Mouse (Mus musculus) stomach, embryonic 14.5 days (tissue): Measurements from ENCODE around the gene Asb13. TPM values are rescaled to one million over a fixed set of nuclear protein-coding genes. Genes with fewer than 3 reads are reported as not detected.

Source experiments
- ATAC-seq: fragments of 200-750 bp; cut with Nextera tagmentation; 2 replicates; pipeline ENCODE4 v1.8.0; 2017; ENCODE audit warnings: low read depth, moderate TSS enrichment; ENCODE audit not compliant: insufficient number of reproducible peaks, insufficient read depth, low FRiP score
- H3K27ac ChIP-seq: fragments of 300-500 bp; sonication (generic); 2 replicates; pipeline ENCODE4 v1.5.1; 2014; ENCODE audit warnings: mild to moderate bottlenecking, low read length, moderate library complexity, mixed read lengths
- H3K27me3 ChIP-seq: fragments of 300-500 bp; sonication (generic); 2 replicates; pipeline ENCODE4 v1.6.1; 2014; ENCODE audit warnings: low read length, control low read depth, mixed read lengths; ENCODE audit not compliant: control insufficient read depth, insufficient read depth
- H3K36me3 ChIP-seq: fragments of 300-500 bp; sonication (generic); 2 replicates; pipeline ENCODE4 v1.6.1; 2014; ENCODE audit warnings: mild to moderate bottlenecking, control low read depth, low read length, moderate library complexity, mixed read lengths; ENCODE audit not compliant: control insufficient read depth, insufficient read depth
- H3K4me1 ChIP-seq: fragments of 300-500 bp; sonication (generic); 2 replicates; pipeline ENCODE4 v1.6.1; 2014; ENCODE audit warnings: low read length, control low read depth, mixed read lengths; ENCODE audit not compliant: control insufficient read depth, insufficient read depth
- H3K4me2 ChIP-seq: fragments of 300-500 bp; sonication (generic); replicated peaks from 2 replicates; pipeline ENCODE4 v1.6.1; 2014; ENCODE audit warnings: low read depth, low read length, control low read depth
- H3K4me3 ChIP-seq: fragments of 300-500 bp; sonication (generic); 2 replicates; pipeline ENCODE4 v1.5.1; 2014; ENCODE audit warnings: low read depth, low read length, control low read depth
- H3K9ac ChIP-seq: fragments of 300-500 bp; sonication (generic); replicated peaks from 2 replicates; pipeline ENCODE4 v1.6.1; 2014; ENCODE audit warnings: low read depth, mild to moderate bottlenecking, control low read depth, low read length, moderate library complexity, mixed read lengths
- H3K9me3 ChIP-seq: fragments of 300-500 bp; sonication (generic); 2 replicates; pipeline ENCODE4 v1.6.1; 2016; ENCODE audit warnings: low read depth, low read length, control low read depth; ENCODE audit not compliant: control insufficient read depth
- WGBS: fragments of 180-500 bp; shearing (Covaris S2); extraction: QIAGEN DNeasy Blood & Tissue Kit; methylation state at CpG from one replicate; pipeline ENCODE4 v1.1.7; 2014; 5-methylcytosine and 5-hydroxymethylcytosine counted together
- polyA plus RNA-seq: library from polyadenylated mRNA; unstranded; fragments of >200 nt; fragmentation: Nextera tagmentation; extraction: Ambion mirVana; gene quantifications from 2 replicates; pipeline ENCODE4 v1.2.1, GENCODE M21; 2014

Asb13 gene
- polyA plus RNA-seq, 1 experiment from 2014 or later, result 18.1 TPM

DNA sequence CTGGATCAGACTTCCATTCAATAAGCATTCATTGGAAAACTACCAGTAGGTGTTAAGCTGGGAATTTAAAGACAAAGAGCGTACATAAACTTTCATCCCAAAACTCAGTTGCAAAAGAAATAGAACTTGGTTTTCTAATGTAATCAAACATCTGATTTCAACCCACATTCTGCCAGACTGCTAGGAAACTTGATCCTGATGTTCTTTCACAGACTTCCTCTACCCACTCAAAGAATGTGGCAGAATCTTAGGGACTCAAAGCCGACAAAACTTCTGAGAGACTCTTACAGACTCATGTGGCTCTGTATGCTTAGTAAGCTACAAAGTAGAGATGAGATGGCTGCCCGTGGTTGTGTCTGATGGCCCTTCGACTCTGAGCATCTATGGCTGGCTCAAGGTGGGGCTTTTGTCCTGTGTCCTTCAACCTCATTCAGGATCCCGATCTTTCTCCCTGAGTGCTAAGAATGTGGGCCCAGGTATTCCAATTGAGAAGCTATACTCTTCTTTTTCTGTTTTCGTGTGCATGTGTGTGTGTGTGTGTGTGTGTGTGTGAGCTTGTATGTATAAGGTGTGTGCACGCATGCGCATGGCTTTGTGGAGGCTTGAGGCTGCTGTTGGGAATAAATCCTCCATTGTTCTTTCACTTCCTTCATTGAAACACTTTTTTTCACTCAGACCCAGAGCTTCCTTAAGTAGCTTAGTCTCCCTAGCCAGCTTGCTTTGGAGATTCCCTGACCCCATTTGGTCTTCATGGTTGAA, 63.3 kb downstream of the Asb13 start:
- Histone ChIP-seq H3K9me3 (no peaks in the 10 kb centered on the region), H3K9ac (no peak overlapping the region), H3K27ac (no peak overlapping the region), H3K4me1 (peaks cover 9% of the 10 kb centered on the region), H3K36me3 (no peaks in the 10 kb centered on the region), H3K4me3 (no peak overlapping the region), H3K4me2 (no peak overlapping the region), H3K27me3 (no peaks in the 10 kb centered on the region)
- no peak for ATAC-seq
- 85% methylated on average over 8 of the region's 8 CpGs for WGBS

DNA sequence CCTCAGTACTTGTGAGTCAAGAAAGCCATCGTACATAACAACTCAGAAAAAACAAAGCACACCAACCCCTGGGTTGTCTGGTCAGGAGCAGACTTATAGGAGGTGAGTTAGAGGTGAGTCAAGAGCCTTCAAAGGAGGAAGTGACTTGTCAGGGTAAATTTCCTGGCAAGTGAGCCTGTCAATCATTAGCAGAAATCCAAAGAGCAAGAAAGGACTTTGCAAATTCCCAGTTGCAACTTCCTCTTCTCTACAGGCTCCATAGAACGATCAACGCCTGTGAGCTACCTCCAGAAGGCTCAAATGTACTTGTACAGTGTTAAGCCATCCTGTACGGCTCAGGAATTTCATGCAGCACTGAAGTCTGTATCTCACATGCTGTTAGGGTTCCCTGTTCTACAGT, 66.9 kb downstream of the Asb13 start:
- no peak overlapping the region for H3K27ac ChIP-seq
- no peak for ATAC-seq
- H3K36me3 ChIP-seq, result no peaks in the 10 kb centered on the region
- H3K9me3 ChIP-seq, result no peaks in the 10 kb centered on the region
- 0 out of 2 replicates have a peak, but pooled peaks cover 3% of the 10 kb centered on the region for H3K4me1 ChIP-seq
- H3K27me3 ChIP-seq, result no peaks in the 10 kb centered on the region
- 72% methylated on average over 4 of the region's 4 CpGs for WGBS
- H3K9ac ChIP-seq, result no peak overlapping the region
- H3K4me2 ChIP-seq, result no peak overlapping the region
- H3K4me3 ChIP-seq, result no peak overlapping the region

Other genes with a start within 250 kb of the Asb13 start
- gene Gdi2, start 96.0 kb upstream of the Asb13 start, polyA plus RNA-seq, result 450 and 468 TPM in 2 replicates
- 23.3 and 24.1 TPM in 2 replicates for gene Fam208b, start 22.9 kb upstream of the Asb13 start, polyA plus RNA-seq
- gene Calml3, start 170.3 kb downstream of the Asb13 start, polyA plus RNA-seq, result 2.0 and 5.0 TPM in 2 replicates
- not detected in 2 replicates for gene Calm4, start 203.7 kb downstream of the Asb13 start, polyA plus RNA-seq
- 0.71 TPM in 1 of 2 replicates, not detected in the other for gene Calm5, start 220.1 kb downstream of the Asb13 start, polyA plus RNA-seq